Mouse (Mus musculus) forebrain, embryonic 14.5 days (tissue): ENCODE data around the gene Arl15. TPM values are rescaled to one million over a fixed set of nuclear protein-coding genes. Genes with fewer than 3 reads are reported as not detected.

ENCODE experiments used
- ATAC-seq: fragments of 200-750 bp; cut with Nextera tagmentation; 2 replicates; pipeline ENCODE4 v1.8.0; 2017; ENCODE audit warnings: mild to moderate bottlenecking, moderate library complexity
- DNase-seq: peaks from one replicate; pipeline ENCODE4 v3.0.0-alpha.2; 2015; ENCODE audit warnings: low spot score
- H3K27ac ChIP-seq: fragments of 300-500 bp; sonication (generic); 2 replicates; pipeline ENCODE4 v1.5.1; 2014; ENCODE audit warnings: low read depth, mild to moderate bottlenecking, control low read depth, low read length, moderate library complexity
- H3K27me3 ChIP-seq: fragments of 300-500 bp; sonication (generic); replicated peaks from 2 replicates; pipeline ENCODE4 v1.6.1; 2014; ENCODE audit warnings: low read length, control low read depth, mixed read lengths; ENCODE audit not compliant: control insufficient read depth, insufficient read depth
- H3K36me3 ChIP-seq: fragments of 300-500 bp; sonication (generic); 2 replicates; pipeline ENCODE4 v1.6.1; 2014; ENCODE audit warnings: low read length, control low read depth; ENCODE audit not compliant: control insufficient read depth, insufficient read depth
- H3K4me1 ChIP-seq: fragments of 300-500 bp; sonication (generic); 2 replicates; pipeline ENCODE4 v1.6.1; 2014; ENCODE audit warnings: antibody characterized with exemption, low read length, control low read depth; ENCODE audit not compliant: control insufficient read depth, insufficient read depth
- H3K4me2 ChIP-seq: fragments of 300-500 bp; sonication (generic); 2 replicates; pipeline ENCODE4 v1.6.1; 2014; ENCODE audit warnings: mild to moderate bottlenecking, control low read depth, low read length
- H3K4me3 ChIP-seq: fragments of 300-500 bp; sonication (generic); 2 replicates; pipeline ENCODE4 v1.5.1; 2014; ENCODE audit warnings: low read depth, low read length, control low read depth
- H3K9ac ChIP-seq: fragments of 300-500 bp; sonication (generic); 2 replicates; pipeline ENCODE4 v1.6.1; 2014; ENCODE audit warnings: mild to moderate bottlenecking, low read length, control low read depth, moderate library complexity
- H3K9me3 ChIP-seq: fragments of 300-500 bp; sonication (generic); replicated peaks from 2 replicates; pipeline ENCODE4 v1.6.1; 2016; ENCODE audit warnings: low read length, control low read depth, mixed read lengths; ENCODE audit not compliant: control insufficient read depth
- WGBS: fragments of 180-500 bp; shearing (Covaris S2); extraction: QIAGEN DNeasy Blood & Tissue Kit; methylation state at CpG from one replicate; pipeline ENCODE4 v1.1.7; 2014; 5-methylcytosine and 5-hydroxymethylcytosine counted together
- polyA plus RNA-seq: library from polyadenylated mRNA; unstranded; fragments of >200 nt; fragmentation: Nextera tagmentation; extraction: Ambion mirVana; gene quantifications from 2 replicates; pipeline ENCODE4 v1.2.1, GENCODE M21; 2014

Gene Arl15
- polyA plus RNA-seq, 1 experiment from 2014 or later, result 18.7 TPM

GRCm38 (mm10) chr13:113794705-113795655 is 675 bp downstream of the Arl15 start:
- H3K4me1 ChIP-seq, result peaks cover 15% of the 10 kb centered on the region
- H3K27ac ChIP-seq, result peak overlapping the region; percentile 79
- peak overlapping the region; percentile 66 for H3K4me2 ChIP-seq
- ATAC-seq, result peak; percentile 59
- H3K36me3 ChIP-seq, result no peaks in the 10 kb centered on the region
- peak; percentile 64 for DNase-seq
- 2% methylated on average over 52 of the region's 52 CpGs for WGBS
- peak overlapping the region; percentile 61 for H3K4me3 ChIP-seq
- H3K9me3 ChIP-seq, result no peaks in the 10 kb centered on the region
- H3K27me3 ChIP-seq, result no peaks in the 10 kb centered on the region
- H3K9ac ChIP-seq, result peak overlapping the region; percentile 77

DNA sequence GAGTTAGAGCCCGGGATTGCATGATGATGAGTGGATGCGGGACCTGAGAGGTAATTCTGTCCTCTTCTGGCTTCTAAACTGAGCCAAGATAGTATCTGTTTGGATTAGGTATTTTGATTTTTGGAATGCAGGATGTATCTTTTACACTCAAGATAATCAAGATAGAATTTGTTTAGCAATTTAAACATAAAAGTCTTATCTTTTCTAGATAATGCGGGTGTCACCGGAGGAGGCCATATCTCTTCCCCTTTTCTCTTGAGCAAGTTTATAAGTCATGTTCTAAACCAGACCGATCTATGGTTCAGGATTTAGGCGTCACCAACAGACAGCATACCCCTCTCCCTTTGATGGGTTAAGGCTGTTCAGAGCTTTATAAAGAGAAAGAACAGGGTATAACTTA is 3.1 kb downstream of the Arl15 start:
- Histone ChIP-seq H3K36me3 (no peaks in the 10 kb centered on the region), H3K4me2 (no peak overlapping the region), H3K9ac (no peak overlapping the region), H3K4me3 (no peak overlapping the region), H3K9me3 (no peaks in the 10 kb centered on the region), H3K4me1 (peaks cover 15% of the 10 kb centered on the region), H3K27me3 (no peaks in the 10 kb centered on the region), H3K27ac (no peak overlapping the region)
- no peak for ATAC-seq
- DNase-seq, result no peak
- 89% methylated on average over 6 of the region's 6 CpGs for WGBS

- 80% methylated on average over 4 of the region's 4 CpGs for WGBS
- no peak for DNase-seq
Observed at GRCm38 (mm10) chr13:113799361-113799760, 5.1 kb downstream of the Arl15 start.

DNA sequence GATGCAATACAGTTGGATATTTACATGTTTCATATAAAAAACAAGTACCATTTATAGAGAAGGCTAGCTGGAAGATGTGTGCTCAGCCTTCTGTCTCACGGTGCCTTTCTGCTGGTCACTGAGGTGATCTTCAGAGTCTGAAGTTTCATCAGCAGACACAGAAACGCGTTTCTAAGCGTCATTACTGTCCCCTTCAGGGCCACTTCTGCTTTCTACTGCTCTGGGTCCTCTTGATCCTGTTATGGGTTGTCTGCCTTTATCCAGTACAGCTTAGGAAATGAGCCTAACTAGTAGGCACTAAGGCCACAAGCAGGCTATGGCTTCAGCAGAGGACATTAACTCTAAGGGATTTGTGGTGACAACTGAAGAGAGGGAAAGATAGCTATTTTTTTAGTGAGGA is 5.9 kb downstream of the Arl15 start:
- H3K27ac ChIP-seq, result no peak overlapping the region
- H3K36me3 ChIP-seq, result no peaks in the 10 kb centered on the region
- WGBS, result 95% methylated on average over 4 of the region's 4 CpGs
- H3K4me2 ChIP-seq, result no peak overlapping the region
- peaks cover 14% of the 10 kb centered on the region for H3K4me1 ChIP-seq
- ATAC-seq (no peak), DNase-seq (no peak)
- H3K9ac ChIP-seq, result no peak overlapping the region
- H3K9me3 ChIP-seq, result no peaks in the 10 kb centered on the region
- no peak overlapping the region for H3K4me3 ChIP-seq
- H3K27me3 ChIP-seq, result no peaks in the 10 kb centered on the region

More at GRCm38 (mm10) chr13:113799361-113799760, 5.1 kb downstream of the Arl15 start:
- H3K36me3 ChIP-seq, result no peaks in the 10 kb centered on the region
- peaks cover 15% of the 10 kb centered on the region for H3K4me1 ChIP-seq
- H3K27me3 ChIP-seq, result no peaks in the 10 kb centered on the region
- H3K4me3 ChIP-seq, result no peak overlapping the region
- no peak overlapping the region for H3K9ac ChIP-seq
- no peaks in the 10 kb centered on the region for H3K9me3 ChIP-seq
- H3K4me2 ChIP-seq, result no peak overlapping the region
- no peak for ATAC-seq
- H3K27ac ChIP-seq, result no peak overlapping the region

GRCm38 (mm10) chr13:113802571-113802970 is 8.3 kb downstream of the Arl15 start:
- H3K4me1 ChIP-seq, result no peaks in the 10 kb centered on the region
- H3K4me2 ChIP-seq, result no peak overlapping the region
- WGBS, result 92% methylated on average over 9 of the region's 9 CpGs
- ATAC-seq, result no peak
- no peak for DNase-seq
- no peaks in the 10 kb centered on the region for H3K9me3 ChIP-seq
- H3K27me3 ChIP-seq, result no peaks in the 10 kb centered on the region
- no peak overlapping the region for H3K27ac ChIP-seq
- no peak overlapping the region for H3K4me3 ChIP-seq
- H3K36me3 ChIP-seq, result no peaks in the 10 kb centered on the region
- no peak overlapping the region for H3K9ac ChIP-seq

GRCm38 (mm10) chr13:113811141-113811540 is 16.8 kb downstream of the Arl15 start:
- no peak overlapping the region for H3K9ac ChIP-seq
- no peaks in the 10 kb centered on the region for H3K27me3 ChIP-seq
- no peaks in the 10 kb centered on the region for H3K9me3 ChIP-seq
- ATAC-seq, result no peak
- H3K4me2 ChIP-seq, result no peak overlapping the region
- no peak overlapping the region for H3K4me3 ChIP-seq
- 96% methylated on average over 2 of the region's 2 CpGs for WGBS
- peaks cover 3% of the 10 kb centered on the region; the same call in 1 of the 2 replicates for H3K4me1 ChIP-seq
- H3K27ac ChIP-seq, result no peak overlapping the region
- DNase-seq, result no peak
- H3K36me3 ChIP-seq, result no peaks in the 10 kb centered on the region

GRCm38 (mm10) chr13:113811910-113812592 is 17.7 kb downstream of the Arl15 start:
- Histone ChIP-seq H3K9ac (no peak overlapping the region), H3K36me3 (no peaks in the 10 kb centered on the region), H3K9me3 (no peaks in the 10 kb centered on the region), H3K4me2 (no peak overlapping the region), H3K27me3 (no peaks in the 10 kb centered on the region), H3K4me3 (no peak overlapping the region), H3K27ac (no peak overlapping the region), H3K4me1 (peaks cover 3% of the 10 kb centered on the region; the same call in 1 of the 2 replicates)
- no peak for ATAC-seq
- no peak for DNase-seq
- 76% methylated on average over 9 of the region's 9 CpGs for whole genome bisulfite sequencing

- no peak for DNase-seq
- Histone ChIP-seq H3K27me3 (no peaks in the 10 kb centered on the region), H3K36me3 (no peaks in the 10 kb centered on the region), H3K9me3 (no peaks in the 10 kb centered on the region), H3K4me2 (no peak overlapping the region), H3K4me3 (no peak overlapping the region), H3K27ac (no peak overlapping the region), H3K4me1 (peaks cover 3% of the 10 kb centered on the region; the same call in 1 of the 2 replicates), H3K9ac (no peak overlapping the region)
- ATAC-seq, result no peak
- WGBS, result 90% methylated on average over 6 of the region's 6 CpGs
Observed at GRCm38 (mm10) chr13:113812593-113812975, 18.3 kb downstream of the Arl15 start.

GRCm38 (mm10) chr13:113814121-113814520 is 19.8 kb downstream of the Arl15 start:
- H3K4me3 ChIP-seq, result no peak overlapping the region
- H3K9ac ChIP-seq, result no peak overlapping the region
- no peak for DNase-seq

More at GRCm38 (mm10) chr13:113814121-113814520, 19.8 kb downstream of the Arl15 start:
- Histone ChIP-seq H3K36me3 (no peaks in the 10 kb centered on the region), H3K4me2 (no peak overlapping the region), H3K27ac (no peak overlapping the region), H3K27me3 (no peaks in the 10 kb centered on the region), H3K4me1 (peaks cover 3% of the 10 kb centered on the region; the same call in 1 of the 2 replicates), H3K9me3 (no peaks in the 10 kb centered on the region)
- 68% methylated on average over 8 of the region's 8 CpGs for WGBS
- no peak for ATAC-seq
